Mouse (Mus musculus): ENCODE data around the gene Mup22.
"Not testable (repeated sequence)": the region's sequence is repeated elsewhere in the genome, so short reads cannot be mapped to it uniquely, and the experiment has no call there.

The Mup22 gene

GRCm38 (mm10) chr4:60821363-60821762 lies at the start of gene Mup22:
Mup22 (minus strand) TSS chr4:60821463.
- DNase-seq: not testable (repeated sequence)

GRCm38 (mm10) chr4:60840889-60841288 lies 19.6 kb upstream of the Mup22 start:
- DNase-seq: not testable (repeated sequence)

All from lung, postnatal 4 days (tissue).